Mouse (Mus musculus) spleen, adult 12 weeks (tissue): Measurements from ENCODE around the gene Nvl.

Source experiments
- DNase-seq: peaks from one replicate; pipeline ENCODE4 v3.0.0; 2022; ENCODE audit warnings: low spot score

The Nvl gene

DNA sequence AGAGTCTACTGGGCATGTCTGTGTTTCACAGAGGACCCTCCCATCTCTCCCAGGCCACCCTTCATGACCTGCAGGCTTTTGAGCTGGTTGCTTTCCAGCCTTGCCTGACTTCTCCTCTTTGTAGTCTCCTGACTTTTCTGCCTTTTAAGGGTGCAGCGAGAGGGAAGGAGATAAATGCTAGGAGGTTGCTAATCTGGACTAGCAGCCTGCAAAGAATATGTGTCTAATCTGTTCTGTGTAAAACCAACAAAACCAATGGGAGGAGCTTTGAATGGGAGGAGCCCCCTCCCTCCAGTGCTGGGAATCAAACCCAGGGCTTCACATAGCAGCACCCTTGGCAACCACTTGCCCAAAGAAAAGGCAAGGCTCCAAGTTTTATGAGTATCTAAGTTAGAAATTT lies 75.7 kb downstream of the Nvl start:
- no peak for DNase-seq

- no peak for DNase-seq
Observed at GRCm38 (mm10) chr1:181064648-181065047, 79.4 kb downstream of the Nvl start.

- DNase-seq: no peak
Observed at GRCm38 (mm10) chr1:181063991-181064390, 80.0 kb downstream of the Nvl start.

DNA sequence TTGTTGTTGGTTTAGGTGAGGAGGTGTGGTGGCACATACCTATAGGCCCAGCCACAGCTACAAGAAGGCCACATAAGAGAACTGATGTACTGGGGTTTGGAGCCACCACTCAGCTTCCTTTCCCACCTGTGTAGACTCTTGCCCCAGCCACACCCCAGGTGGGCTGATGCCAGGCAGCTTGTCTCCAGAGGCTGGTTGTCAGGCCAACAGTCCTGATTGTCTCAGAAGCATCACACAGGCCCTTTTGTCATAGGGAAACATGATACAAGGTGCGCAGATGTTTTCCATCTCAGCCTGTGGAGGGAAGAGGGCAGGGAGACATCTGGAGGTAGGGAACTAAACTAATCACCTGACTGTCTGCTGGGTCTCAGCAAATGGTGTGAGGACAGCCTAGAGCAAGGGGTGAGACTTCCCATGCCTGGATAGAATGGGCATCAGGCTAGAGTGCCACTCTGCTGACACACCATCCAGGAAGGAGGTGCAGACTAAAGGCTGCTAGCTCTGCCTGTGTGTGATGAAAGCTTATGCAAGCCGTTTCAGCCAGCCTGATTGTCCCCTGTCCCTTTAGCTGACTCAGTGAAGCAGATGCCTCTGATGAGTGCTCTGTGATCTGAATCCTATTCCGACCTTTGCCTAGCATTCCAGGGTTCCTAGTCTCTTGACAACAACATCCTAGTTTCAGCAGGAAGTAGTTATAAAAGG lies 82.1 kb downstream of the Nvl start:
- DNase-seq: no peak

GRCm38 (mm10) chr1:181052898-181053297 lies 91.1 kb downstream of the Nvl start:
- no peak for DNase-seq

GRCm38 (mm10) chr1:181050937-181051336 lies 93.1 kb downstream of the Nvl start, which contains the start of gene 9130409I23Rik:
Gene 9130409I23Rik, plus strand, starts transcription at chr1:181051237.
- no peak for DNase-seq

DNA sequence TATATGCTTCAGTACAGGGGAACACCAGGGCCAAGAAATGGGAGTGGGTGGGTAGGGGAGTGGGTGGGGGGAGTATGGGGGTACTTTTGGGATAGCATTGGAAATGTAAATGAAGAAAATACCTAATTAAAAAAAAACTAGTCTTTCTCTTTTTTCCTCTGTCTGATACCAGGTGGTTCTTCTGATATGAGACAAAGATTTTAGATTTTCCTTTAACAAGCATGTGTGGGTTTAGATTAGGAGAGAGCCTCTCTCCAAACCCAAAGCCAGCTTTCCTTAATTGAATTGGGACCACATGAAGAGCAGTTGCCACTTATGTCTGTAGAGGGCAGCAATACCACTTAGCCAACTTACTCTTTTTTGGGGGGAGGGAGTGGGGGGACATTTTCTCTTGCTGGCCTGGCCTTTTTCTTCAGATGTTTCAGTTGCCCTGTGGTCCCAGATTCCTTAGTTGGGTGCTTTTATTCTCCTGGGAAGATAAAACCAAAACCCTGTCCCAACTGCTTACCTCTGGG lies 94.6 kb downstream of the Nvl start:
- no peak for DNase-seq

GRCm38 (mm10) chr1:181047520-181047919 lies 96.5 kb downstream of the Nvl start:
- no peak for DNase-seq

- DNase-seq: no peak
Observed at GRCm38 (mm10) chr1:181039652-181040051, 104.4 kb downstream of the Nvl start.

DNA sequence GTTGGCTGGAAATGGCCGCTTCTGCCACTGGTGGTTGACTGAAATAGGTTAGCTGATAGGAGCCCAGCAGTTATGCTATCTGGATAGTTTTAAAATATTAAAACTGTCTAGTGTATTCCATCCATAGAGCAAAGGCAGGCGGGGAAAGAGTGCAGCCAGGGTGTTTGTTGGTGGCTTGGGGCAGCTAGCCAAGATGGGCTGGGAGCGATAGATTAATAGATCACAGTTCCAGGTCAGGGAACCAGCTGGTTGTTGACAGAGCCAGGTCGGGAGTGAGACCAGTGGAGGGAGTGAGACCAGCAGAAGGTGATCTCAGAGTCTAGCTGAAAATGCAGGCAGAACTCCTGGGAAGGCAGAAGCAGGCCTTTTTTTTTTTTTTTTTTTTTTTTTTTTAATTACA lies 106.4 kb downstream of the Nvl start:
- no peak for DNase-seq
